Mouse (Mus musculus) forebrain, postnatal 0 days (tissue): ENCODE results near the gene Rwdd1. TPM values are rescaled to one million over a fixed set of nuclear protein-coding genes. Genes with fewer than 3 reads are reported as not detected.

ENCODE experiments used
- ATAC-seq: fragments of 200-750 bp; cut with Nextera tagmentation; 2 replicates; pipeline ENCODE4 v1.8.0; 2017; ENCODE audit warnings: mild to moderate bottlenecking, moderate library complexity
- DNase-seq: peaks from one replicate; pipeline ENCODE4 v3.0.0-alpha.2; 2015
- H3K27ac ChIP-seq: fragments of 300-500 bp; sonication (generic); 2 replicates; pipeline ENCODE4 v1.5.1; 2014; ENCODE audit warnings: low read depth, mild to moderate bottlenecking, antibody characterized with exemption, low read length, moderate library complexity, mixed read lengths
- H3K27me3 ChIP-seq: fragments of 300-500 bp; sonication (generic); 2 replicates; pipeline ENCODE4 v1.6.1; 2014; ENCODE audit warnings: mild to moderate bottlenecking, low read length, mixed read lengths; ENCODE audit not compliant: insufficient read depth
- H3K36me3 ChIP-seq: fragments of 300-500 bp; sonication (generic); 2 replicates; pipeline ENCODE4 v1.6.1; 2014; ENCODE audit warnings: mild to moderate bottlenecking, moderate library complexity; ENCODE audit not compliant: insufficient read depth
- H3K4me1 ChIP-seq: fragments of 300-500 bp; sonication (generic); 2 replicates; pipeline ENCODE4 v1.6.1; 2014; ENCODE audit warnings: antibody characterized with exemption; ENCODE audit not compliant: insufficient read depth
- H3K4me2 ChIP-seq: fragments of 300-500 bp; sonication (generic); 2 replicates; pipeline ENCODE4 v1.6.1; 2014; ENCODE audit warnings: low read depth, mild to moderate bottlenecking, moderate library complexity
- H3K4me3 ChIP-seq: fragments of 300-500 bp; sonication (generic); 2 replicates; pipeline ENCODE4 v1.5.1; 2014; ENCODE audit warnings: low read depth, low read length, mixed read lengths
- H3K9ac ChIP-seq: fragments of 300-500 bp; sonication (generic); 2 replicates; pipeline ENCODE4 v1.6.1; 2014; ENCODE audit warnings: mild to moderate bottlenecking
- H3K9me3 ChIP-seq: fragments of 300-500 bp; sonication (generic); 2 replicates; pipeline ENCODE4 v1.6.1; 2016; ENCODE audit warnings: low read length
- CTCF ChIP-seq: sonication (generic); IDR thresholded peaks from 2 replicates; pipeline ENCODE4 v1.5.1; 2016; ENCODE audit warnings: antibody characterized with exemption, control low read depth, low read depth
- WGBS: fragments of 180-500 bp; shearing (Covaris S2); extraction: QIAGEN DNeasy Blood & Tissue Kit; methylation state at CpG from one replicate; pipeline ENCODE4 v1.1.7; 2014; 5-methylcytosine and 5-hydroxymethylcytosine counted together
- polyA plus RNA-seq: library from polyadenylated mRNA; unstranded; fragments of >200 nt; fragmentation: Nextera tagmentation; extraction: Ambion mirVana; gene quantifications from 2 replicates; pipeline ENCODE4 v1.2.1, GENCODE M21; 2015
- total RNA-seq: library from RNA; depleted of rRNA; stranded (reverse); fragments of >200 nt; gene quantifications from 2 replicates; pipeline ENCODE4 v1.2.3, GENCODE M21; 2014; rRNA removed

Rwdd1 gene
- 146 and 155 TPM in 2 replicates for total RNA-seq
- 176 and 195 TPM in 2 replicates for polyA plus RNA-seq

DNA sequence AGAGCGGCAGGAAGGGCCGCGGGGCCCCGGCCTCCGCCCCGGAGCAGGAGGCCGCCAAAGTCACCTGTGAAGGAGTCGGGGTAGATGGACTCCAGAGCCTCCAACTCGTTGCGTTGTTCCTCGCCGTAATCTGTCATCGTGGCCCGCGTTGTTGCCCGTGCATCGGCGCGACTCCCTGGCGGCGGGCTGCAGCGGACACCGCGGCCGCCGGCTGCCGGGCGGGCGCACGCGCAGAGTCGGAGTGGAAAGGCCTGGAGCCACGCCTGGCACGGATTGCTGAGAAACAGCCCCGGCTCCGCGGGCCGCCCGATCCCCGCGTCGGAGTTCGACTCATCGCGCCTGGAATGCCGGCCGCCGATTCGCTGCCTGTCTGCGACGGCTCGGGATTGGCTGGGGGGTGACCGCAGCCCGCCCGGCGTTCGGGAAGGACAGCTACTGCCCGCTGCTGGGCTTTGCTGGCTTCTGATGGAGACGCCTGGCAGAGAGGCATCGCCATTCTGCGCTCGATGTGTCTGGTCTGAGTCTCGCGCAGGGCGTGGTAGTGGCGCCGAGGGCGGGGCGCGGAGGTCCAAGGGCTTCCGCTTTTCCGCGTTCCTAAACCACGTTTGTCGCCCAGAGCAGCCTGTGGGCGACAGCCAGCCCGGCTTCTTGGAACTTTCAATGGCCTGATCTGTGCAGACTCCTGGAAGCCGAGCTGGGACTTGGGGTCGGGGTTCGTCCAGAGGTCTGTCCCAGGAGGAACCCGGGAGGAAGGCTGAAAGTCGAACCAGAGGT, at the start of gene Rwdd1:
Gene Rwdd1, minus strand, starts transcription at position 323 of the 774 bp plus-strand sequence.
- H3K4me3 ChIP-seq = peak within 1 kb of the TSS; percentile 66
- H3K4me2 ChIP-seq = peak within 1 kb of the TSS; percentile 68
- H3K9ac ChIP-seq = peak within 1 kb of the TSS; percentile 77
- H3K27me3 ChIP-seq = no peaks in the 10 kb centered on the region
- peaks cover 12% of the 10 kb centered on the region; the same call in 1 of the 2 replicates for H3K4me1 ChIP-seq
- no peaks in the 10 kb centered on the region for H3K9me3 ChIP-seq
- 2% methylated on average over 77 of the region's 82 CpGs for WGBS
- ATAC-seq (peak; percentile 99), DNase-seq (peak; percentile 98)
- no peaks in the 10 kb centered on the region for H3K36me3 ChIP-seq
- TF ChIP-seq CTCF = peak; percentile 49
- peak within 1 kb of the TSS; percentile 90 for H3K27ac ChIP-seq

DNA sequence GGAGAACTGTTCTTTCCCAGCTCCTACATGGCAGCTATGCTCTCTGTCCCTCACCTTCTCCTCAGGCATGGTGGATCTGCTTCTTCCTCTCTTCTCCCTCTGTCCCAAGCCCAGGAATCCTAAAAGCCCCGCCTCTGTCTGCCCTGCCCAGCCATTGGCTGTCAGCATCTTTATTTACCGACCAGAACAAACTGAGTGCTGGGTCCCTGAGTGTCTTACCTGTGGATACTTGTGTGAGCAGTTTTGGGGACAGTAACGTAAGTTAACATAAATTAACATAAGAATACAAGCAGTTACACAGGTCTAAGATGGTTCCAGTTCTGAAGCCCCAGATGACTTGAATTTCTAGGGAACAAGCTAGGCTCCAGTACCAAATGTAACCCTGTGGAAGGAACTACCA, 47.2 kb upstream of the Rwdd1 start:
- no peak overlapping the region for H3K4me3 ChIP-seq
- H3K36me3 ChIP-seq = no peaks in the 10 kb centered on the region
- no peak for DNase-seq
- WGBS = 64% methylated on average over 3 of the region's 3 CpGs
- no peaks in the 10 kb centered on the region for H3K9me3 ChIP-seq
- no peak for TF ChIP-seq CTCF
- no peak for ATAC-seq
- H3K27me3 ChIP-seq = no peaks in the 10 kb centered on the region
- no peak overlapping the region for H3K27ac ChIP-seq
- no peak overlapping the region for H3K4me2 ChIP-seq
- no peaks in the 10 kb centered on the region for H3K4me1 ChIP-seq
- no peak overlapping the region for H3K9ac ChIP-seq

DNA sequence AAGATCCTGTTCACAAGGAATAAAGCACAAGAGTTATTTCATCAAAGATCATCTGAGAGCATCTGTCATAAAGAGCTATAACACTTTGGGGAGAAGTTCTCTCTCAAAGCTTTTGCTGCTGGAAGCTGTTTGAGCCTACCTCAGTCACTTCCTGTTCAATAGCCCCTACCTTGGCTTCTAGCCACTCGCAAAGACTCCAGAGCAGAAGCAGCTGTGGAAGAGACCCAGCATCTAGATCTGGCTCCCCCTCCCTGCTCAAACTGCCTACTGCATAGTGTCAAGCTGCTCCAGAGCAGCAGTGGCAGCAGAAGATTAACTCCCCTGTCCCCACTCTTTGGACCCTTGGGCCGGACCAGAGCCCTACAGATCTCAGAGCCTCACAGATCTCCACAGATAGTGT, 34.6 kb upstream of the Rwdd1 start:
- 96% methylated on average over 2 of the region's 2 CpGs for WGBS
- DNase-seq = no peak
- no peak overlapping the region for H3K27ac ChIP-seq

DNA sequence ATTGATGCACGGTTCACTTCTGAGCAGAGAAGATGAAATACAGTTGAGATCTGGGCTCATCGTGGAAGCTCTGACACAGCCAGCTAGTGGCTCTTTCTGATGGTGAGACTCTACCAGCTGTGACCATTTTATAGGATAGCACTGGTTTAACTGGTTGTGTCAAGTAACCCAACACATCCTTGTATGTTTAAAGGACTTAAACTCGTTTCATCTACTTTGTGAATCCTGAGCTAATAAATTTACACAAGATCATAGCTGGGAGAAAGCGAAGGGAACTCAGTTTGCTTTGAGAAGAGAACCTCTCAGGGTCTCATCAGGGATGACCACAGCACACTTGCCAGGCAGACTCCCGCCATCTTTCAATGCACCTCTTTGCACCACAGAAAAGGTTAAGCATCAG, 24.8 kb upstream of the Rwdd1 start, which contains the start of gene Calhm4:
Gene Calhm4, minus strand, starts transcription at position 101 of the 400 bp plus-strand sequence.
- H3K27ac ChIP-seq = no peak within 1 kb of the TSS
- 83% methylated on average over 5 of the region's 5 CpGs for WGBS

More for the DNA sequence above, 34.6 kb upstream of the Rwdd1 start:
- ATAC-seq = no peak
- Histone ChIP-seq H3K36me3 (no peaks in the 10 kb centered on the region), H3K9me3 (no peaks in the 10 kb centered on the region), H3K4me3 (no peak overlapping the region), H3K27me3 (no peaks in the 10 kb centered on the region), H3K4me2 (no peak overlapping the region), H3K4me1 (no peaks in the 10 kb centered on the region), H3K9ac (no peak overlapping the region)
- TF ChIP-seq CTCF = no peak

DNA sequence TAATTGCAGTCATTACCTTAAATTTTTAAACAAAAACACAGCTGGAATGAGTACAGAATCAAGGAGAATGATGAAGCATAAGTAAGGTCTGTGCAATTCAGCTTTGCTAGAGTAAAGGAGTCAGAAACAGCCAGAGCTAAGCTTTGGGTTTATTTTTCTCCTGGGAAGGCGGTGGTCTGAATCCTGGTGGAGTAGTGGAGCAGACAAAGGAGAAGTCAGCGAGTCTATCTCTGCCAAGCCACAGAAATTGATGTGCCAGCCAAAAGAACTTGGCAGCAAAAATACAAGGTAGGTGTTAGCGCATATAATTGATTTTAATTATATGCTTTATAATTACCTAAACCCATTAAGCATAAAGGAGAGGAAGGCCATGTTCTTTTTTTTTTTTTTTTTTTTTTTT, 18.0 kb upstream of the Rwdd1 start, which contains the start of gene Trappc3l:
Gene Trappc3l, plus strand, starts transcription at position 197 of the 400 bp plus-strand sequence.
- no peak within 1 kb of the TSS for H3K9ac ChIP-seq
- H3K4me3 ChIP-seq = no peak within 1 kb of the TSS
- no peaks in the 10 kb centered on the region for H3K27me3 ChIP-seq
- no peaks in the 10 kb centered on the region for H3K4me1 ChIP-seq
- H3K9me3 ChIP-seq = no peaks in the 10 kb centered on the region
- no peak within 1 kb of the TSS for H3K4me2 ChIP-seq
- no peak within 1 kb of the TSS for H3K27ac ChIP-seq
- 37% methylated on average over 3 of the region's 3 CpGs for WGBS
- H3K36me3 ChIP-seq = no peaks in the 10 kb centered on the region
- peak; percentile 26; the same call in 1 of the 2 replicates for ATAC-seq
- TF ChIP-seq CTCF = no peak
- peak; percentile 11 for DNase-seq

More for the DNA sequence above, 24.8 kb upstream of the Rwdd1 start, which contains the start of gene Calhm4:
- H3K9me3 ChIP-seq = no peaks in the 10 kb centered on the region
- ATAC-seq = no peak
- no peak within 1 kb of the TSS for H3K4me3 ChIP-seq
- H3K4me1 ChIP-seq = no peaks in the 10 kb centered on the region
- no peaks in the 10 kb centered on the region for H3K27me3 ChIP-seq
- no peak for DNase-seq
- no peak within 1 kb of the TSS for H3K4me2 ChIP-seq
- TF ChIP-seq CTCF = no peak
- no peaks in the 10 kb centered on the region for H3K36me3 ChIP-seq
- no peak within 1 kb of the TSS for H3K9ac ChIP-seq

DNA sequence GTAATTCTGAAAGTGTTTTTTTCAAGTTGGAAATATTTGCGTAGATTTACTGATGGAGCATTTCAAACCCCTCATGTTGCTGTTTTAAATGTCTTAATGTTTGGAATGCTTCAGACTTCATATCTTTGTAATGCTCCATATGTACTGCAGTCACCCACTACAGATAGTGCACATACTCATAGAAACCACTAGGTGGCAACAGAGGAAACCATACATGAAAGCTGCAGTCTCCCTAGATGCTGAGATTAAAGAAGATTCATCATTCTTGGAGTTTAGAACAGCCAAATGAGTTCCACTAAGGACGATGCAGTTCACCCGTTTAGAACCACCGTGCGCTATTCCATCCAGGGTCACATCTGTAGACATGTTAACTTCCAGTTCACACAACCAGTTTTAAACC, 17.2 kb upstream of the Rwdd1 start:
- Histone ChIP-seq H3K4me3 (no peak overlapping the region), H3K9ac (no peak overlapping the region), H3K27me3 (no peaks in the 10 kb centered on the region; the same call in 1 of the 2 replicates), H3K4me1 (no peaks in the 10 kb centered on the region), H3K27ac (no peak overlapping the region), H3K4me2 (no peak overlapping the region), H3K9me3 (no peaks in the 10 kb centered on the region), H3K36me3 (no peaks in the 10 kb centered on the region)
- WGBS = 16% methylated on average over 5 of the region's 5 CpGs
- ATAC-seq = peak; percentile 92
- TF ChIP-seq CTCF = peak; percentile 92
- DNase-seq = peak; percentile 67
